Mouse (Mus musculus): ENCODE data around the gene Med27.

- TF ChIP-seq CTCF (IDR thresholded peaks at IDR 0.05; ENCODE audit: control insufficient read depth, insufficient read depth, low read length), result no peak
- no peak for TF ChIP-seq POLR2A (IDR thresholded peaks at IDR 0.05; ENCODE audit: borderline replicate concordance, control insufficient read depth, low read depth, low read length)
Measured at GRCm38 (mm10) chr2:29506411-29506810, 159.8 kb downstream of the Med27 start.
